Mouse (Mus musculus) central nervous system, embryonic 14 days (tissue): Measurements from ENCODE around the gene Edn1. TPM values are rescaled to one million over a fixed set of nuclear protein-coding genes. Genes with fewer than 3 reads are reported as not detected.

Source experiments
- polyA plus RNA-seq: library from polyadenylated mRNA; depleted of rRNA; stranded (reverse); fragments of >200 nt; gene quantifications from 2 replicates; pipeline ENCODE4 v1.2.3, GENCODE M21; 2012; rRNA removed

Edn1 gene
- polyA plus RNA-seq = 1.9 and 2.0 TPM in 2 replicates

GRCm38 (mm10) chr13:42301161-42301721, at the start of gene Edn1:
Gene Edn1 (plus strand): TSS chr13:42301476.

Other genes with a start within 250 kb of the Edn1 start
- gene Hivep1, start 249.5 kb upstream of the Edn1 start, polyA plus RNA-seq = 24.3 and 25.6 TPM in 2 replicates